Mouse (Mus musculus) left cerebral cortex, postnatal 25 days (tissue): ENCODE results near the gene Dennd5b. TPM values are rescaled to one million over a fixed set of nuclear protein-coding genes. Genes with fewer than 3 reads are reported as not detected.

Source experiments
- DNase-seq, 2 experiments: peaks; one replicate each; pipeline ENCODE4 v3.0.0; 2022; ENCODE audit warnings: low spot score in 2 of 2, mixed read lengths in 1 of 2
- intact Hi-C: fragments of 180-260 bp; cut with DNase I; formaldehyde crosslinking; loops from one replicate; pipeline ENCODE4 v1.15.1; 2025
- total RNA-seq, 2 experiments: library from RNA; stranded (reverse); gene quantifications; 2 replicates each; pipeline ENCODE4 v1.2.3; 2021

Gene Dennd5b
- total RNA-seq, 2 experiments from 2014 or later, result 65.8 to 69.4 TPM

- no peak for DNase-seq
- intact Hi-C loops, result loop anchor here (10.0 kb wide), 1 partner anchor 274 kb away; the partner anchor contains the start of gene Ipo8
Measured at GRCm38 (mm10) chr6:149108909-149109308, 7.4 kb upstream of the Dennd5b start.

- intact Hi-C loops, result loop anchor here (10.0 kb wide), 1 partner anchor 273 kb away; the partner anchor contains the start of gene Ipo8
- no peak for DNase-seq
Measured at GRCm38 (mm10) chr6:149107615-149108014, 6.1 kb upstream of the Dennd5b start.

- no peak for DNase-seq
- intact Hi-C loops, result loop anchor here (5.0 to 10.0 kb wide), 3 partner anchors 96 to 269 kb away; partner anchors contain the start of genes Ipo8 and Sinhcaf
Measured at GRCm38 (mm10) chr6:149103451-149103850, 2.0 kb upstream of the Dennd5b start.

- no peak for DNase-seq
Measured at GRCm38 (mm10) chr6:149101943-149102243, 413 bp upstream of the Dennd5b start.

GRCm38 (mm10) chr6:149100174-149101075, 1.1 kb downstream of the Dennd5b start:
- intact Hi-C loops, result loop anchor here (2.0 to 10.0 kb wide), 4 partner anchors 40 to 266 kb away; partner anchors contain the start of genes Ipo8 and Sinhcaf
- DNase-seq, result peak; percentile 63 to 75

More at GRCm38 (mm10) chr6:149101943-149102243, 413 bp upstream of the Dennd5b start:
- intact Hi-C loops, result loop anchor here (2.0 to 10.0 kb wide), 4 partner anchors 41 to 267 kb away; partner anchors contain the start of genes Ipo8 and Sinhcaf

GRCm38 (mm10) chr6:149098993-149099392, 2.5 kb downstream of the Dennd5b start:
- intact Hi-C loops, result no loop called here
- no peak for DNase-seq

GRCm38 (mm10) chr6:149097276-149097675, 4.2 kb downstream of the Dennd5b start:
- intact Hi-C loops, result no loop called here
- DNase-seq, result no peak

GRCm38 (mm10) chr6:149096233-149096632, 5.2 kb downstream of the Dennd5b start:
- no peak for DNase-seq
- intact Hi-C loops, result no loop called here

GRCm38 (mm10) chr6:149095389-149095788, 6.1 kb downstream of the Dennd5b start:
- no peak for DNase-seq
- intact Hi-C loops, result no loop called here

GRCm38 (mm10) chr6:149094555-149094954, 6.9 kb downstream of the Dennd5b start:
- no peak for DNase-seq
- intact Hi-C loops, result no loop called here

- peak in 1 of 2 experiments; percentile 6 for DNase-seq
Measured at GRCm38 (mm10) chr6:149093465-149093864, 8.0 kb downstream of the Dennd5b start.

GRCm38 (mm10) chr6:149092406-149092805, 9.1 kb downstream of the Dennd5b start:
- intact Hi-C loops, result no loop called here
- no peak for DNase-seq

More at GRCm38 (mm10) chr6:149093465-149093864, 8.0 kb downstream of the Dennd5b start:
- intact Hi-C loops, result no loop called here

- no peak for DNase-seq
- intact Hi-C loops, result no loop called here
Measured at GRCm38 (mm10) chr6:149077136-149077808, 24.2 kb downstream of the Dennd5b start.

- intact Hi-C loops, result loop anchor here (2.0 kb wide), 1 partner anchor 13 kb away; no protein-coding TSS in a partner anchor
- peak in 1 of 2 experiments; percentile 76 for DNase-seq
Measured at GRCm38 (mm10) chr6:149073854-149074253, 27.6 kb downstream of the Dennd5b start.

GRCm38 (mm10) chr6:149072873-149073272, 28.6 kb downstream of the Dennd5b start:
- intact Hi-C loops, result no loop called here
- peak in 1 of 2 experiments; percentile 47 for DNase-seq

GRCm38 (mm10) chr6:149070592-149071124, 30.8 kb downstream of the Dennd5b start:
- DNase-seq, result peak in 1 of 2 experiments; percentile 52
- intact Hi-C loops, result no loop called here

GRCm38 (mm10) chr6:149063382-149063781, 38.1 kb downstream of the Dennd5b start:
- no peak for DNase-seq
- intact Hi-C loops, result no loop called here

GRCm38 (mm10) chr6:149060670-149061387, 40.7 kb downstream of the Dennd5b start:
- intact Hi-C loops, result loop anchor here (2.0 kb wide), 2 partner anchors 14 to 40 kb away; partner anchors contain the start of gene Dennd5b
- peak in 1 of 2 experiments; percentile 85 for DNase-seq

- intact Hi-C loops, result loop anchor here (5.0 kb wide), 1 partner anchor 64 kb away; no protein-coding TSS in a partner anchor
- no peak for DNase-seq
Measured at GRCm38 (mm10) chr6:149057947-149058391, 43.5 kb downstream of the Dennd5b start.
